In genomic region chr14:6889521-6890012, GRCm38 (mm10) we compare ENCODE assay signal across 9 mouse cellular contexts. TPM values are rescaled to one million over a fixed set of nuclear protein-coding genes. Genes with fewer than 3 reads are reported as not detected.
DNase-seq lines count a peak whose midpoint lies in the region; ATAC-seq and TF ChIP-seq lines count a peak whose summit lies in the region.
"Not testable (repeated sequence)": the region's sequence is repeated elsewhere in the genome, so short reads cannot be mapped to it uniquely, and the experiment has no call there.
"Had no signal": no experiment of that assay in that cellular context is flagged by ENCODE, and none has a peak within 500 bp of the region (broad histone marks: within the 10 kb centered on the region; RNA-seq: fewer than 3 reads in every experiment).

TSS of gene Gm3667 (minus strand) at chr14:6889962.

- not testable (repeated sequence) for H3K27ac ChIP-seq in forebrain, embryonic 15.5 days (replicated peaks); heart, embryonic 13.5 days (replicated peaks); lung, embryonic 15.5 days; neural tube, embryonic 13.5 days (replicated peaks)
- H3K27ac ChIP-seq in hindbrain, postnatal 0 days, result peak within 1 kb of the TSS; percentile 41; the same call in 1 of the 2 replicates

- not testable (repeated sequence) for H3K27me3 ChIP-seq in forebrain, embryonic 15.5 days; heart, embryonic 13.5 days (replicated peaks); hindbrain, postnatal 0 days (ENCODE audit: insufficient read depth, low read length); lung, embryonic 15.5 days; neural tube, embryonic 13.5 days

- not testable (repeated sequence) for H3K9me3 ChIP-seq in forebrain, embryonic 15.5 days; heart, embryonic 13.5 days; hindbrain, postnatal 0 days (ENCODE audit: low read length); lung, embryonic 15.5 days; neural tube, embryonic 13.5 days

- peak within 1 kb of the TSS; percentile 55 for H3K4me2 ChIP-seq in forebrain, embryonic 15.5 days (replicated peaks)
- H3K4me2 ChIP-seq in heart, embryonic 13.5 days, result peak within 1 kb of the TSS; percentile 69
- peak within 1 kb of the TSS; percentile 49 for H3K4me2 ChIP-seq in hindbrain, postnatal 0 days (ENCODE audit: low read depth, low read length)
- H3K4me2 ChIP-seq in lung, embryonic 15.5 days, result peak within 1 kb of the TSS; percentile 63
- H3K4me2 ChIP-seq in neural tube, embryonic 13.5 days, result peak within 1 kb of the TSS; percentile 58

- not testable (repeated sequence) for H3K36me3 ChIP-seq in forebrain, embryonic 15.5 days; heart, embryonic 13.5 days; hindbrain, postnatal 0 days (ENCODE audit: insufficient read depth, low read length); lung, embryonic 15.5 days; neural tube, embryonic 13.5 days

- DNase-seq in cerebellum, postnatal 14 days, result peak; percentile 1
- peak; percentile 1 for DNase-seq in hindbrain, postnatal 0 days (ENCODE audit: low spot score)
- peak; percentile 13 to 27 for DNase-seq in kidney, postnatal 4 days

- WGBS in forebrain, embryonic 15.5 days, result under 1% methylated on average over 12 of the region's 43 CpGs
- WGBS in heart, embryonic 13.5 days, result 2% methylated on average over 16 of the region's 43 CpGs
- 0% methylated on average over 11 of the region's 43 CpGs for WGBS in hindbrain, postnatal 0 days
- 2% methylated on average over 19 of the region's 43 CpGs for WGBS in lung, embryonic 15.5 days
- 0% methylated on average over 28 of the region's 43 CpGs for WGBS in neural tube, embryonic 13.5 days

- H3K9ac ChIP-seq in forebrain, embryonic 15.5 days (replicated peaks), result peak within 1 kb of the TSS; percentile 51
- H3K9ac ChIP-seq in heart, embryonic 13.5 days, result peak within 1 kb of the TSS; percentile 47; the same call in 1 of the 2 replicates
- H3K9ac ChIP-seq in hindbrain, postnatal 0 days (replicated peaks; ENCODE audit: low read length); lung, embryonic 15.5 days: not testable (repeated sequence)
- H3K9ac ChIP-seq in neural tube, embryonic 13.5 days, result peak within 1 kb of the TSS; percentile 67

- peak within 1 kb of the TSS; percentile 46 for H3K4me3 ChIP-seq in forebrain, embryonic 15.5 days
- peak within 1 kb of the TSS; percentile 49 for H3K4me3 ChIP-seq in heart, embryonic 13.5 days
- H3K4me3 ChIP-seq in hindbrain, postnatal 0 days (ENCODE audit: low read length), result peak within 1 kb of the TSS; percentile 35
- H3K4me3 ChIP-seq in lung, embryonic 15.5 days, result peak within 1 kb of the TSS; percentile 35
- peak within 1 kb of the TSS; percentile 45 for H3K4me3 ChIP-seq in neural tube, embryonic 13.5 days

- not testable (repeated sequence) for TF ChIP-seq CTCF in hindbrain, postnatal 0 days (IDR thresholded peaks at IDR 0.05; ENCODE audit: low read depth)

- ATAC-seq in forebrain, embryonic 15.5 days (replicated peaks); heart, embryonic 13.5 days (ENCODE audit: extremely low read depth, insufficient number of reproducible peaks, low FRiP score, low TSS enrichment); hindbrain, postnatal 0 days; lung, embryonic 15.5 days (ENCODE audit: borderline replicate concordance, extremely low read depth, low FRiP score, low TSS enrichment); neural tube, embryonic 13.5 days (ENCODE audit: low read depth): not testable (repeated sequence)

- not testable (repeated sequence) for H3K4me1 ChIP-seq in forebrain, embryonic 15.5 days; heart, embryonic 13.5 days; hindbrain, postnatal 0 days (ENCODE audit: insufficient read depth, low read length); lung, embryonic 15.5 days; neural tube, embryonic 13.5 days (replicated peaks)

RNA-seq across cellular contexts. Expression of gene Gm3667, which starts in this region (rescaled TPM):
- 6.3 and 7.3 TPM in 2 replicates for polyA plus RNA-seq in forebrain, embryonic 15.5 days (2015; fragmentation: Nextera tagmentation; extraction: Ambion mirVana)
- polyA plus RNA-seq in heart, embryonic 13.5 days (2015; fragmentation: Nextera tagmentation; extraction: Ambion mirVana), result 0.89 and 0.92 TPM in 2 replicates
- total RNA-seq in hindbrain, postnatal 0 days (2014; rRNA removed), result 5.2 and 6.8 TPM in 2 replicates
- 11.2 and 13.7 TPM in 2 replicates for polyA plus RNA-seq in hindbrain, postnatal 0 days (2015; fragmentation: Nextera tagmentation; extraction: Ambion mirVana)
- polyA plus RNA-seq in lung, embryonic 15.5 days (2015; fragmentation: Nextera tagmentation; extraction: Ambion mirVana), result 0.75 and 0.84 TPM in 2 replicates
- polyA plus RNA-seq in neural tube, embryonic 13.5 days (2015; fragmentation: Nextera tagmentation; extraction: Ambion mirVana), result 5.4 and 6.9 TPM in 2 replicates
- total RNA-seq: common myeloid progenitor, adult 5-6 weeks had no signal
- polyA plus RNA-seq: macrophage had no signal
